Mouse (Mus musculus): Measurements from ENCODE around the gene Cdca5.

The Cdca5 gene

DNA sequence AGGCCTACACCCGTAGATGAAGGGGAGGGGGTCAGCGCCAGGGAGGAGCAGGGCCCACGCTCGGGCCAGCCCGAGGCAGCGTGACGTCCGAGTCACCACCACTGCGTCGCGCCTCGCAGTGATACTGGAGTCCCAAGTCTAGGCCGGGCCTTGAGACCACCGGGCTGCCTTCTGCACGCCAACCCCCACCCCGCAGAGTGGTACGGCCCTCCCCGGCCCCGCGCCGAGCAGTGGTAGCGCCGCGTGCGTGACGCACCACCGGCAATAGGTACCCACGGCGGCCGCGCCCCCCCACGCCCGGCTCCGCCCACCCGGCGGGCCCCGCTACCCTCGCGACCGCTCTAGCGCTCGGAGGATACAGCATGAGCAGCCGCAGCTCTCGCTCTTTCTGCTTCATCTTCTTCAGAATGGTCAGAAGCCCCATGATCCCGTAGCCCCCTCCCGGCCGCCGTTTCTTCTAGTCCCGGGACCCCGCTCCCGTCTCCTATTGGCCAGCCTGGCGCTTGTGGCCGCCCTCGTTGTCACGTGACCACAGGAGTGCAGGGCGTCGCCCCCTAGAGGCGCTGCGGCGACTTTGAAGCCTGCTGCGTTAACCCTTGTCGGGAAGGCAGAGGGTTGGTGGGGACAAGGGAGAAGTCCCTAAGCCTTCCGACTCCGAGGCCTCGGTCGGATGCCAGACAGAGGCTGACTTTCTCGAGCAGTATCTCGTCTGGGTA is 56.1 kb downstream of the Cdca5 start, which contains the start of gene Batf2:
Gene Batf2, plus strand, starts transcription at position 306 of the 716 bp plus-strand sequence.
- peak; percentile 91 to 92 for DNase-seq (ENCODE audit: low spot score in 2 of 2)

DNA sequence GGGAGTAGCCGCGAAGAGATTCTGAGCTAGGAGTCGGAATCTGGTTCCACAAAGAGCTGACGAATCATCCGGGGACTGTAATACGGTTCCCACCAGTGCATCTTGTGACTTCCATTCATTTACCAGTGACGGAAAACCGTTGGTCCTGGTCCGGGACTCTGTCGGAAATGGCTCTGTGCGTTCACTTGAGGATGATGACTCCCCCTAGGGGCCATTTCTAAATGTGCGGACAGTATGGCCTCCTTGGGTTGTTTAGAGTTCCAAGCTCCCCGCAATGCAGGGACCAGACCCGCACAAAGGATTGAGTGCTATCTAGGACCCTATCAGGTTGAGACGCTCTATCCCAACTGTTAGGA is 56.6 kb downstream of the Cdca5 start, which contains the start of gene Arl2:
Gene Arl2, minus strand, starts transcription at position 155 of the 356 bp plus-strand sequence.
- DNase-seq (ENCODE audit: low spot score in 2 of 2): peak; percentile 60 to 77
